Mouse (Mus musculus) mature B cell (primary cell): ENCODE measurements around the gene Mau2.
"Not testable (repeated sequence)": the region's sequence is repeated elsewhere in the genome, so short reads cannot be mapped to it uniquely, and the experiment has no call there.

Experiments
- in situ Hi-C: fragments of 300-500 bp; cut with MboI; formaldehyde crosslinking; loops from 2 replicates; pipeline ENCODE4 v1.14.3; 2019

Gene Mau2

GRCm38 (mm10) chr8:70023596-70023995 is 18.9 kb downstream of the Mau2 start:
- in situ Hi-C loops: no loop called here

- in situ Hi-C loops: no loop called here
Measured at GRCm38 (mm10) chr8:70015017-70015416, 27.5 kb downstream of the Mau2 start.

GRCm38 (mm10) chr8:70012763-70013162 is 29.8 kb downstream of the Mau2 start:
- in situ Hi-C loops: no loop called here

GRCm38 (mm10) chr8:70012350-70012749 is 30.2 kb downstream of the Mau2 start:
- in situ Hi-C loops: no loop called here

GRCm38 (mm10) chr8:70010796-70011195 is 31.7 kb downstream of the Mau2 start:
- in situ Hi-C loops: not testable (repeated sequence)

GRCm38 (mm10) chr8:70005178-70005577 is 37.4 kb downstream of the Mau2 start:
- in situ Hi-C loops: no loop called here

GRCm38 (mm10) chr8:70004345-70004744 is 38.2 kb downstream of the Mau2 start:
- in situ Hi-C loops: no loop called here

- in situ Hi-C loops: no loop called here
Measured at GRCm38 (mm10) chr8:70003204-70003657, 39.3 kb downstream of the Mau2 start.

- in situ Hi-C loops: not testable (repeated sequence)
Measured at GRCm38 (mm10) chr8:70001892-70002191, 40.7 kb downstream of the Mau2 start.

- in situ Hi-C loops: no loop called here
Measured at GRCm38 (mm10) chr8:70001176-70001891, 41.2 kb downstream of the Mau2 start.

GRCm38 (mm10) chr8:70000226-70000625 is 42.3 kb downstream of the Mau2 start:
- in situ Hi-C loops: no loop called here

GRCm38 (mm10) chr8:69999236-69999635 is 43.3 kb downstream of the Mau2 start:
- in situ Hi-C loops: no loop called here

GRCm38 (mm10) chr8:69998706-69999105 is 43.8 kb downstream of the Mau2 start:
- in situ Hi-C loops: no loop called here

- in situ Hi-C loops: no loop called here
Measured at GRCm38 (mm10) chr8:69996589-69997285, 45.8 kb downstream of the Mau2 start.

- in situ Hi-C loops: no loop called here
Measured at GRCm38 (mm10) chr8:69995776-69996588, 46.6 kb downstream of the Mau2 start, which contains the start of gene Gatad2a. Gene Gatad2a (minus strand): TSS chr8:69996384.

GRCm38 (mm10) chr8:69995422-69995775 is 47.1 kb downstream of the Mau2 start:
- in situ Hi-C loops: no loop called here

- in situ Hi-C loops: not testable (repeated sequence)
Measured at GRCm38 (mm10) chr8:69988936-69989335, 53.6 kb downstream of the Mau2 start.

- in situ Hi-C loops: no loop called here
Measured at GRCm38 (mm10) chr8:69987744-69988143, 54.8 kb downstream of the Mau2 start.

- in situ Hi-C loops: no loop called here
Measured at GRCm38 (mm10) chr8:69984876-69985553, 57.5 kb downstream of the Mau2 start.

- in situ Hi-C loops: no loop called here
Measured at GRCm38 (mm10) chr8:69978456-69978855, 64.1 kb downstream of the Mau2 start.

GRCm38 (mm10) chr8:69974806-69975205 is 67.7 kb downstream of the Mau2 start:
- in situ Hi-C loops: no loop called here

- in situ Hi-C loops: no loop called here
Measured at GRCm38 (mm10) chr8:69974194-69974614, 68.3 kb downstream of the Mau2 start.
